ENCODE assay signal across 13 mouse cellular contexts in genomic region chrX:142468388-142468787, GRCm38 (mm10).
DNase-seq lines count a peak whose midpoint lies in the region; ATAC-seq and TF ChIP-seq lines count a peak whose summit lies in the region.
"Had no signal": no experiment of that assay in that cellular context is flagged by ENCODE, and none has a peak within 500 bp of the region (broad histone marks: within the 10 kb centered on the region; RNA-seq: fewer than 3 reads in every experiment).

No protein-coding gene starts in this region.

- H3K4me3 ChIP-seq in heart, embryonic 13.5 days = no peak overlapping the region
- H3K4me3 ChIP-seq in midbrain, embryonic 11.5 days (ENCODE audit: low read depth, low read length) = no peak overlapping the region
- H3K4me3 ChIP-seq in midbrain, embryonic 13.5 days (replicated peaks) = no peak overlapping the region
- H3K4me3 ChIP-seq in stomach, postnatal 0 days (ENCODE audit: low read depth, low read length) = no peak overlapping the region
- H3K4me3 ChIP-seq: erythroblast, embryonic 14.5 days; stomach, embryonic 15.5 days had no signal

- no peak for TF ChIP-seq EP300 in stomach, postnatal 0 days (optimal IDR thresholded peaks at IDR 0.05)

- DNase-seq in adrenal gland, adult (ENCODE audit: inconsistent age in 2 of 2, low spot score in 1 of 2) = peak; percentile 21 to 66
- DNase-seq in adrenal gland, postnatal 25 days = no peak
- no peak for DNase-seq in heart, adult 11 months
- peak; percentile 87 for DNase-seq in midbrain, embryonic 11.5 days (ENCODE audit: low spot score, missing footprints)
- no peak for DNase-seq in stomach, postnatal 0 days (ENCODE audit: low spot score)
- no peak for DNase-seq in spleen, adult 18-20 months
- DNase-seq: cerebellum, adult 9-10 months; left cerebral cortex, postnatal 4 days had no signal

- WGBS in heart, embryonic 13.5 days = 44% methylated on average over 4 of the region's 4 CpGs
- WGBS in midbrain, embryonic 11.5 days = 34% methylated on average over 4 of the region's 4 CpGs
- 41% methylated on average over 4 of the region's 4 CpGs for WGBS in midbrain, embryonic 13.5 days
- WGBS in stomach, postnatal 0 days = 50% methylated on average over 4 of the region's 4 CpGs

- no peak for TF ChIP-seq CTCF in stomach, postnatal 0 days (IDR thresholded peaks at IDR 0.05; ENCODE audit: low read depth)

- 0 out of 2 replicates have a peak, but pooled peaks cover 4% of the 10 kb centered on the region for H3K27me3 ChIP-seq in heart, embryonic 13.5 days (replicated peaks)
- H3K27me3 ChIP-seq in midbrain, embryonic 11.5 days (ENCODE audit: control insufficient read depth, insufficient read depth, low read length) = peaks cover 3% of the 10 kb centered on the region
- peaks cover 2% of the 10 kb centered on the region; the same call in 1 of the 2 replicates for H3K27me3 ChIP-seq in midbrain, embryonic 13.5 days
- H3K27me3 ChIP-seq in stomach, postnatal 0 days (ENCODE audit: control insufficient read depth, insufficient read depth, low read length) = no peaks in the 10 kb centered on the region
- H3K27me3 ChIP-seq: stomach, embryonic 15.5 days had no signal

- no peaks in the 10 kb centered on the region for H3K36me3 ChIP-seq in heart, embryonic 13.5 days
- H3K36me3 ChIP-seq in midbrain, embryonic 11.5 days (ENCODE audit: control insufficient read depth, insufficient read depth, low read length) = no peaks in the 10 kb centered on the region
- H3K36me3 ChIP-seq in midbrain, embryonic 13.5 days = no peaks in the 10 kb centered on the region
- no peaks in the 10 kb centered on the region for H3K36me3 ChIP-seq in stomach, postnatal 0 days (ENCODE audit: control insufficient read depth, insufficient read depth, low read length)
- H3K36me3 ChIP-seq: stomach, embryonic 15.5 days had no signal

- peak overlapping the region; percentile 56; the same call in 1 of the 2 replicates for H3K27ac ChIP-seq in heart, embryonic 13.5 days (replicated peaks)
- H3K27ac ChIP-seq in midbrain, embryonic 11.5 days (ENCODE audit: low read depth, low read length) = peak overlapping the region; percentile 50
- no peak overlapping the region for H3K27ac ChIP-seq in midbrain, embryonic 13.5 days
- H3K27ac ChIP-seq in stomach, postnatal 0 days (replicated peaks) = no peak overlapping the region
- H3K27ac ChIP-seq: stomach, embryonic 15.5 days had no signal

- ATAC-seq in heart, embryonic 13.5 days (ENCODE audit: extremely low read depth, insufficient number of reproducible peaks, low FRiP score, low TSS enrichment) = no peak
- ATAC-seq in midbrain, embryonic 11.5 days (ENCODE audit: low FRiP score) = no peak
- ATAC-seq in midbrain, embryonic 13.5 days = no peak
- 0 out of 2 replicates have a peak, but pooled peaks have one; percentile 40 for ATAC-seq in stomach, postnatal 0 days (ENCODE audit: low FRiP score, low TSS enrichment)
- ATAC-seq: forebrain, embryonic 16.5 days had no signal

- no peak overlapping the region for H3K4me2 ChIP-seq in heart, embryonic 13.5 days
- H3K4me2 ChIP-seq in midbrain, embryonic 11.5 days = no peak overlapping the region
- H3K4me2 ChIP-seq in midbrain, embryonic 13.5 days (replicated peaks) = no peak overlapping the region
- no peak overlapping the region for H3K4me2 ChIP-seq in stomach, postnatal 0 days (replicated peaks; ENCODE audit: low read depth)
- H3K4me2 ChIP-seq: stomach, embryonic 15.5 days had no signal

- peaks cover 5% of the 10 kb centered on the region; the same call in 1 of the 2 replicates for H3K4me1 ChIP-seq in heart, embryonic 13.5 days
- H3K4me1 ChIP-seq in midbrain, embryonic 11.5 days (ENCODE audit: control insufficient read depth, insufficient read depth, low read length) = peaks cover 2% of the 10 kb centered on the region; the same call in 1 of the 2 replicates
- no peaks in the 10 kb centered on the region for H3K4me1 ChIP-seq in midbrain, embryonic 13.5 days (replicated peaks)
- H3K4me1 ChIP-seq in stomach, postnatal 0 days (replicated peaks; ENCODE audit: control insufficient read depth, insufficient read depth) = no peaks in the 10 kb centered on the region
- H3K4me1 ChIP-seq: stomach, embryonic 15.5 days had no signal

- no peaks in the 10 kb centered on the region for H3K9me3 ChIP-seq in heart, embryonic 13.5 days
- no peaks in the 10 kb centered on the region for H3K9me3 ChIP-seq in midbrain, embryonic 11.5 days (ENCODE audit: control insufficient read depth, low read length)
- H3K9me3 ChIP-seq in midbrain, embryonic 13.5 days = no peaks in the 10 kb centered on the region
- H3K9me3 ChIP-seq in stomach, postnatal 0 days (ENCODE audit: control insufficient read depth, low read length) = no peaks in the 10 kb centered on the region
- H3K9me3 ChIP-seq: stomach, embryonic 15.5 days had no signal

- H3K9ac ChIP-seq in heart, embryonic 13.5 days = no peak overlapping the region
- H3K9ac ChIP-seq in midbrain, embryonic 11.5 days (ENCODE audit: low read length) = no peak overlapping the region
- H3K9ac ChIP-seq in midbrain, embryonic 13.5 days (replicated peaks) = no peak overlapping the region
- no peak overlapping the region for H3K9ac ChIP-seq in stomach, postnatal 0 days (ENCODE audit: low read length)
- H3K9ac ChIP-seq: stomach, embryonic 15.5 days had no signal

Comparison
In these comparisons a context has a peak if more than half of its experiments do, and no peak if none do; other contexts are left out.
1. DNase-seq: peak in adrenal gland, adult (2 of 2) and midbrain, embryonic 11.5 days (single experiment); none in adrenal gland, postnatal 25 days (single experiment), heart, adult 11 months (single experiment), stomach, postnatal 0 days (single experiment) and spleen, adult 18-20 months (0 of 2).
2. H3K27ac ChIP-seq: peak in heart, embryonic 13.5 days (single experiment) and midbrain, embryonic 11.5 days (single experiment); none in midbrain, embryonic 13.5 days (single experiment) and stomach, postnatal 0 days (single experiment).